Mouse (Mus musculus): ENCODE results near the gene Tgoln1.

GRCm38 (mm10) chr6:72593914-72594313 lies 22.9 kb downstream of the Tgoln1 start:
- TF ChIP-seq GATA1 (IDR thresholded peaks at IDR 0.05; ENCODE audit: borderline replicate concordance, low read length) (no peak), FLI1 (IDR thresholded peaks at IDR 0.05; ENCODE audit: low read length) (no peak)
